Mouse (Mus musculus): ENCODE measurements around the gene Rint1. TPM values are rescaled to one million over a fixed set of nuclear protein-coding genes. Genes with fewer than 3 reads are reported as not detected.

Gene Rint1
- 10 to 100 TPM; 12.4 to 14.8 (median 13.6) TPM for total RNA-seq (2022)

GRCm38 (mm10) chr5:23787536-23788389 lies at the start of gene Rint1:
Gene Rint1 (plus strand): TSS chr5:23787711.
- DNase-seq (ENCODE audit: low spot score), result peak; percentile 96

DNA sequence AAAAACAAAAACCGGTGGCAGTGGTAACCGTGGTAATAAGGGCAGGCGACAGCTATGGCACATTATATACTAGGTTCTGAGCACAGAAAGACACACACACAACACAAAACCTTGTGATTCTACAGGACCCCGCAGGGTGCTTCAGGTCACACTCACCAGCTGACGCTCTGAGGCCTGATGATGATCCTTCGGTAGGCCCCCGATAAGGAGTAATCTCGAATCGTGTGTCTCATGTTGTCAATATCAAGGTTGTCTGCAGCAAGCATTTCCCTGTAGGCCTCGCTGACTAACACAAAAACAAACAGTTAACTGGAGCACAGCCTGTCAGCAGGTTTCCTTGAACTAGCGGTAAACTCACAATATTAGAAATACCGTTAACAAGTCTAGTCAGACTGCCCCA lies 44.2 kb upstream of the Rint1 start:
- no peak for DNase-seq (ENCODE audit: low spot score)

DNA sequence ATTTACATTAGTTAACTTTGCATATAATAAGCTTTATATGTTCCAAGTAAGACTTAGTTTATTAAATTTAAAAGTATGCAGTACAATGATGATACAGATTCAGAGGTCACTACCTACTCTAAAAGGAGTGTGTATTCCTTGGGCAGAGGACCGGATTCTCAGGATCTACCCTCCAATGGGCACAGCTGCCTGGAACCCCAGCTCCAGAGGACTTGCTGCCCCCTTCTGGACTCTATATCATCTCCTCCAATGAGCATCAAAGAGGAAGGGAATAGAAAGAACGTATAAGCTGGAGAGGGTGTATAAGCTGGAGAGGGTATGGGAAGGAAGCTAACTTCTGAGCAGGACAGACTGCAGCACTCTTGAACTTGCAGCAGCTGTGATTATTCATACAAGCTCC lies 37.6 kb upstream of the Rint1 start:
- DNase-seq (ENCODE audit: low spot score), result no peak

DNA sequence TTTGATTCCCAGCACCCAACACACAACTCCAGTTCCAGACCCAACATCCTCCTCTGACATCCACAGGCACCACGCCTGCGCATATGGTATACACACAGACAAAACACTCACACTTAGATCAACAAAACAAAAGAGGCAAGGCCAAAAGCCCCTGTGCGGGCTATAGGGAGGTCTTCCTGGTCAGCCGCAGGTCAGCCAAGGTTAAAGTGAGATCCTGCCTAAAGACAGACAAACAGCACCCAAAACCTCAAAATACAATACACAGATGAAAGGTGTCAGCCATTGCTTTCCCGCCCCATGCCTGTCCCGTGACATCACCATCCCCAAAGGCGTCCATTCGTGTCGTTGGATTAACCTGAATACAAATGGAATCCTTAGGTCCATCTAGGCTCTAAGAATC lies 31.9 kb upstream of the Rint1 start:
- DNase-seq (ENCODE audit: low spot score), result no peak

- DNase-seq (ENCODE audit: low spot score), result no peak
Observed at GRCm38 (mm10) chr5:23756368-23756767, 31.1 kb upstream of the Rint1 start.

GRCm38 (mm10) chr5:23758633-23759032 lies 28.9 kb upstream of the Rint1 start:
- peak; percentile 24 for DNase-seq (ENCODE audit: low spot score)

GRCm38 (mm10) chr5:23762531-23762930 lies 25.0 kb upstream of the Rint1 start:
- DNase-seq (ENCODE audit: low spot score), result no peak

DNA sequence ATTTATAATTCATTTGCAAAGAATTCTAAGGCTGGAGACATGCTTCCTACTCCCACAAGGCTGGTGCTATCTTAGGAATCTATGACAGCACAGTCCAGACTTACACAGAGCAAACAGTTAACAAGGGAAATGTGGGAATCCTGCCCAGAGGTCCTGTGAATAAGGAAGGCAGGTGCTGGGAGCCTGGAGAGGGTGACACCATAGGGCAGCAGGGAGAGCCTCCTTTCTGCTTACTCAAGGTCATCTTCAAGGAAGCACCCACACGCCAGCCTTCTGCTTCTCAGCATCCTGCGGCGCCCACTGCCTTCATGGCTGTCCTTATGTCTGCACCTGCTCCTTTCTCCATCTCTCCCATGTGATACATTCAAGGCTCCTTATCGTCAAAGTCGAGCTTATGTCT lies 23.0 kb upstream of the Rint1 start:
- DNase-seq (ENCODE audit: low spot score), result no peak

- DNase-seq (ENCODE audit: low spot score), result no peak
Observed at GRCm38 (mm10) chr5:23771105-23771504, 16.4 kb upstream of the Rint1 start.

- DNase-seq (ENCODE audit: low spot score), result no peak
Observed at GRCm38 (mm10) chr5:23774186-23774585, 13.3 kb upstream of the Rint1 start.

- DNase-seq (ENCODE audit: low spot score), result no peak
Observed at GRCm38 (mm10) chr5:23780516-23780915, 7.0 kb upstream of the Rint1 start.

DNA sequence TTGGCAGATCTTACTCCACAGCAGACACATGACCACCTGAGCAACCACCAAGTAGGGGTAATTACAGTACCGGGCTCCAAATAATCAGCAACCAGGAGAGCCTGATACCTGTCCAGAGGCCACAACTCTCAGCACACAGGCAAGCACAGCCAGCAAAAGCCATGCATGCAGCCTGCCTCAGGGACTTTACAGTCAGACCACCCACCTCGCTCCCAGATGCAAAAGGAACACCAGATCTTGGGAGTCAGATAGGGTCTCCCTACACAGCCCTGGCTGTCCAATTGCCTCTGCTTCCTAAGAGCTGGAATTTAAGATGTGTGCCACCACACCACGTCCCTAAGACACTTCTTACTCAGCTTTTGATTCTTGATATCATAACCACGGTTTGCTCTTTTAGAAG lies 6.3 kb upstream of the Rint1 start:
- DNase-seq (ENCODE audit: low spot score), result no peak

GRCm38 (mm10) chr5:23782051-23782810 lies 5.3 kb upstream of the Rint1 start:
- no peak for DNase-seq (ENCODE audit: low spot score)

- DNase-seq (ENCODE audit: low spot score), result peak; percentile 73
Observed at GRCm38 (mm10) chr5:23782931-23783877, 4.3 kb upstream of the Rint1 start, which contains the start of gene Pus7. Gene Pus7 (minus strand): TSS chr5:23783711.

- no peak for DNase-seq (ENCODE audit: low spot score)
Observed at GRCm38 (mm10) chr5:23788390-23788830, 899 bp downstream of the Rint1 start.

DNA sequence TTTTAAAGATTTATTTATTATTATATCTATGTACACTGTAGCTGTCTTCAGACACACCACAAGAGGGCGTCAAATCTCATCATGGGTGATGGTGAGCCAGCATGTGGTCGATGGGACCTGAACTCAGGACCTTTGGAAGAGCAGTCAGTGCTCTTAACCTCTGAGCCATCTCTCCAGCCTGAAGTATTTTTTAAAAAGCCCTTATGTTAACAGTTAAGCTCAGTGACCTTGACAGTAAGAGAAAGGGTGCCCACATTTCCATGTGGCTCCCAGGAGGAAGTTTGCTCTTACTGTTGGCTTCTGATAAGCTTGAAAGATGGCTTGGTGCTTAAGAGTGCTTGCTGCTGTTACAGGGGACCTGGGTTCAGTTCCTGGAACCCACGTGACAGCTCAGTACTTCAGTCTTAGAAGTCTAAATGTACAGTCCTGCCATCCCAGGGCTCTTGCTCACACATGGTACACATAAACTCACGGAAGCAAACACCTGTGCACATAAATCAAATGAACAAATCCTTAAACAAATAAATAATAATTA lies 1.6 kb downstream of the Rint1 start:
- no peak for DNase-seq (ENCODE audit: low spot score)

- DNase-seq (ENCODE audit: low spot score), result no peak
Observed at GRCm38 (mm10) chr5:23792726-23793125, 5.2 kb downstream of the Rint1 start.

- DNase-seq (ENCODE audit: low spot score), result no peak
Observed at GRCm38 (mm10) chr5:23814841-23815240, 27.3 kb downstream of the Rint1 start.

GRCm38 (mm10) chr5:23816681-23817080 lies 29.2 kb downstream of the Rint1 start:
- DNase-seq (ENCODE audit: low spot score), result no peak

DNA sequence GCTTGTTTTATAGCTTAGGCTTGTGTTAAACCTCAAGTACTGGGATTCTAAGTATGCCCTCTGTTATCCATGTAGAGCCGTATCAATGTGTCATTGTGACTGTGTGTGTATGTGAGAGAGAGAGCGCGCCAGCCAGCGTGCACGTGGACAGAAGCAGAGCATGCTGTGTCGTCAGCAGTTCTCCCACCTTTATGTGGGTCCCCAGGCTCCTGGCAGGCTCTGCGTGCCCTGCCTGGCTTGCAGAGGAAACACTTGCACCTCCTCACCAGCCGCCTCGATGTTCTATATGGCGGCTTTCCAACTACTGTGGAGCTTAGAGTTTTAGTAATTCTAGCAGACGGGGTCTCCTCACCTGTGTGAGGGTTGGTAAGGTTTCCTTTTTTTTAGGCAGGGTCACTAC lies 34.8 kb downstream of the Rint1 start:
- no peak for DNase-seq (ENCODE audit: low spot score)

GRCm38 (mm10) chr5:23824171-23824733 lies 36.7 kb downstream of the Rint1 start:
- DNase-seq (ENCODE audit: low spot score), result no peak
